Mouse (Mus musculus) 3134 (cell line): ENCODE data around the gene Ctbp2.

Source experiments
- DNase-seq: peaks from one replicate; pipeline ENCODE4 v3.0.0-alpha.2; 2011; ENCODE audit warnings: low spot score; ENCODE audit not compliant: insufficient read length; ENCODE audit errors: extremely low read depth

The Ctbp2 gene

DNA sequence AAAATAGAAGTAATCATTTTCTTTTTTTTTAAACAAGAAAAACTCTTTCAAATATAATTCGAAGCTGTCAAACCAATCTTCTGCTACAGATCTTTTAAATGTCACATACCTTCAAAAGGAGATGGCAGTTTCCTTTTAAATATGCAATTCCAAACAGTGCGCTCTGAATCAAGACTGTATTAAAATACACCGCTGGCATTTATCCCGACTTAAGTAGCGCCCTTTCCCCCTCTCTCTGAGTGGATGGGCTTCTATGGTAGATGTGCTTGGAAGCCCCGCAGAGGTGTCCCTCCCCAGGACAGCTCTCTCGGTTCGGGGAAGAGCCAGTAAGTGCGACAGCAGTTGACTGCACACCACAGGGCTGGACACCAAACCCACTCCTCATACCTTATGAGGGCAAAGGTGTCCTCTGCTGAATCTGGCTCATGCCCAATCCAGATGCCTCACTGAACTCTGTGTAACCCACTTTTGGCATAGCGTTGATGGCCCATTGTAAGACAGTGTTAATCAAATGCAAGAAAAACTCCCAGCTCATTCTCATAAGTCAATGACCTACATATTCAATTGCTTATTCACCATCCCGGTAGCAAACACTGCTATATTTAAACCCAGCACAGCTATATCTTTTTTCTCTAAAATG, 34.4 kb downstream of the Ctbp2 start:
- no peak for DNase-seq

DNA sequence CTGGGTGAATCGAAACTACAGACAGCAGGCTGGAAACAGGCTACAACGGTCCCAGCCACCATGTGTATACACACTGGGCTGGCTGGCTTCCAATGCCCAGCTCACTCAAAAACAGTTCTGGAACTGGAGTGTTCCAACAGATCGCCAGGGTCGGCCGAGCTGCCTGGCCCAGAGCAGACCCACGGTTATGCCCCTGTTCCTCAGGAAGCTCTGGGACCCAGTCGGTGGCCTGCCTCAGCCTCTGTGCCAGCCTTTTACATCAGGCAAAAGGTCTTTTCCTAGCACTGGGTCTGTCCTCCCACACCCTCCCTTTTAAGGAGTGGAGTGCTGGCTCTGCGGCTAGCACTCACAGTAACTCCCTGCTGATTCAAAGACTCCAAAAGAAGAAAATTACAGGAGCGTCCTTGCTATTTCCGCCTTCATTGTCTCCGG, 35.3 kb downstream of the Ctbp2 start:
- peak; percentile 76 for DNase-seq

DNA sequence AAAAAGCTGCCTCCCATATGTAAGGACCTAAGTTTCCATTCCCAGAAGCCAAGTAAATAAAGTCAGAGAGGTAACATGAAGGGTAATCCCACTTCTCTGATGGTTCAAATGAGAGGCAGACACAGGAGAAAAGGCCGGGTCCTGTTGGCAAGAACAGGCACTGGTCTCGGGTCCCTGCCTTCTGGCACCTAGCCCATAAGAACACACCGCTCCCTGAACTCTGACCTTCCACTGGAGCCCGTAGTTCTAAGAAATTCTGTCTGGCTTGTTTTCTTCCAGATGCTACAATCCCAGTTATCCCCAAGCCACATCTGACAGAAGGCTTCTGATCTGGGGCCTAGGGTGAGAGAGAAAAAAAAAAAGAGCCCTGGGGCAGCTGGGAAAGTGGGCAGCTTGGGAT, 35.7 kb downstream of the Ctbp2 start:
- DNase-seq, result no peak

DNA sequence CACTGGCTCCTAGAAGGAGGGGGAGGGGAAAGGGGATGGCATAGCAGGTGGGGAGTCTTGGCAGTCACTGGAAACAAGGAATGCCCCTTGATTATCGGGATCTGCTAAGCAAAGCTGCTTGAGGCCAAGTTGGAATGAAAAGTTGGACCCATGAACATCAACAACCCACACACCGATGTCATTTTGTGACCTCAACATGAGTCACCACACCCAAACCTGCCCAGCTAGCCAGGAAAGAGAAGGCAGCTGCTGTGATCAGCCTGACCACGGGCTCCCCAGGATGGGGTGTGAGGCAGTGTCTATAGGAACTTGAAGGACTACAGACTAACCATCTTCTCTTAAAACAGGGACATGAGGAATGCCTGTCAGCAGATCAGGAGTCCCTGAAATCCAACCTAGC, 38.7 kb downstream of the Ctbp2 start:
- peak; percentile 62 for DNase-seq

DNA sequence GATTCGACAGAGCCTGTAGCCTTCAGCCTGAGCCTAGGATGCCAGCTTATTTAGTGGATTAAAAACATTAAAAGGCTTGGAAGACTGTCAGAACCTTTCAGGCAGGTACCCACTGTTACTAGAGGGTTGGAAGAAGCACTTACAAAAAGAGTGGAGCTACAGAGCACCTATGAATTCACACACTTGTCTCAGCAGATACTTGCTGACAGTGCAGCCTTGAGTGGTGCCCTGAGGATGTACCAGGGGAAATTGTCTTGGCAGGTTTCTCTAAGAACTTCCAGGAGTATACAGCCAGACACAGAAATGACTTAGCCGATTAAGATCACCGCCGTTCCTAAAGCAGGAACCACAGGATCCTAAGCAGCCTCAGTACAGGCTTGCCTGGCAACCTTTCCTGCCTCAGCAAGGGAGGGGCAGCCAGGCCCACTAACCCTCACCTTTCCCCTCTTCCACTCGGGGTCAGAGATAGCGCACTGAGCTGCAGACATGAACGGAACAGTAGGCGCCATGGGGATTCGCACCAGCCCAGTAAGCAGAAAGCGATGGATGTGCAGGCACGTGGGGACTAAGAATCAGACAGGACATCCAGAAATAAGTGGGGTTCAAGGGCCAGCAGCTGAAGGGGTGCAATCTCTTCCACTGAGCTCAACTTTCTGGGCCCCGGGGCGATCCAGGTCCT, 40.1 kb downstream of the Ctbp2 start:
- DNase-seq, result no peak

DNA sequence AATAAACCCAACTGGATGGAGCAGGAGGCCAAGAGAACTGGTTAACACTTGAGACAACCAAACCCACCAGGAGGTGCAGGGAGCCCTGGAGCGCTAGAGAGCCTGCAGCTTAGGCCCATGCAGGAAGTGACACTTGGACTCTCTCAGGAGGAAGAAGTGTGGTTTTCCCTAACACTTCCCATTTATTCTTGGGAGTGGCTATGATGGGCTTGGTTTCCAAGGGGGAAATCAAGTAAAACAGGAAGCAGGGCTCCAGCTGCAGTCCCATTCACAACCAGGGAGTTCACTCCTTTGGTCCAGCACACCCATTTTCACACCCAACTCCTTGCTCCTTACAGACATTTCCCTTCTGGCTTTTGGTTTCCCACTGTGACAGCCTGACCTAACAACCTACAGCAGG, 45.2 kb downstream of the Ctbp2 start:
- no peak for DNase-seq

GRCm38 (mm10) chr7:133074462-133075133, 49.6 kb downstream of the Ctbp2 start:
- no peak for DNase-seq

DNA sequence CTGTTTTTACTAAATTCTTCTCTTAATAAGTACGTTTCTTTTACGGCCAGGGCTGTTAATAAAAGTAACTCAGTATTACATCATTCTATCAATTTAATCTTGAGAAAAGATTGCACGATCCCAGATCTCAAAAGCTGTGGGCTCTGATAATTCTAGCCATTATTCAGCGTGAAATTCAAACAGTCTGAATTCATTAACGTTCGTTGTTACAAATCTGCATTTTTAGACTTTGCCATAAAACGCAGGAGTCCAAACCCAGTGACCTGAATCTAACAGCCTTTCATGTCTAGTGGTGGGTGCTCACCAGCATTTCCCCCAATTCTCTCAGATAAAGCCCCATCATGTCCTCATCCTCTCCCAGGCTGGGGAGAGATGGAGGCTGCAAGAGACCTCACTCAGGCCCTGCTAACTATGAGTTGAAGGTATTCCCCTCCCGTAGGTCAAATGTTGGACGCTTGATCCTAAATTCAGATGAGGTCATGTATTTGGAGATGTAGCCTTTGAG, 51.0 kb downstream of the Ctbp2 start:
- no peak for DNase-seq

GRCm38 (mm10) chr7:133072535-133072934, 51.6 kb downstream of the Ctbp2 start:
- DNase-seq, result no peak

- no peak for DNase-seq
Measured at GRCm38 (mm10) chr7:133067321-133067841, 56.8 kb downstream of the Ctbp2 start.

- DNase-seq, result no peak
Measured at GRCm38 (mm10) chr7:133066776-133067175, 57.4 kb downstream of the Ctbp2 start.

- no peak for DNase-seq
Measured at GRCm38 (mm10) chr7:133062055-133062454, 62.1 kb downstream of the Ctbp2 start.

- DNase-seq, result no peak
Measured at GRCm38 (mm10) chr7:133060170-133060569, 64.0 kb downstream of the Ctbp2 start.

DNA sequence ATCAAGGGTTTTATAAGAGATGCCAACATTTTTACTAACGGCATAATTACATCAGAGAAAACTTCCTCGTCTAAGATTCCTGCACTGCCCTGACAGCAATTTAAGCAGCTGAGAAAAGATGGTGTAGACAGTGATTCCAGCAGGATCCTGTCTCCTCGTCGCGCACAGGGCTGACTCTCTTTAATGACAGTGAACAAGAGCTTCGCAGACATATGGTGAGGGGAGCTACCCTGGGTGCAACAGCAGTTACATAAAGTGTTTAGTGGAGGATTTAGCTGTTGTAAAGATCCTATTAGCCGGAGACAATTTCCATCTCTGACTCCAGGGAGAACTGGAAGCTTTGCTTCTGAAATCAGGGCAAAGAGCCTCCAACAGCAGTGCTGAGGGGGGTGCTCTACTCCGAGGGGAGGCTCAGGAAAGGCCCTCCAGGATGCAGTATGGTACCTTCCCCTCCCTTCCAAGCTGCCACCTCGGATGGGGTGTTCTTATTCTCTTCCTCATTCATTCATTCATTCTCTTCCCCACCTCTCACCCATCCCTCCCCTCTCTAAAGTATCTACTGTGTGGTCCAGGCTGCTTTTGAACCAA, 64.5 kb downstream of the Ctbp2 start:
- no peak for DNase-seq

- DNase-seq, result no peak
Measured at GRCm38 (mm10) chr7:133059150-133059509, 65.0 kb downstream of the Ctbp2 start.

GRCm38 (mm10) chr7:133058496-133059149, 65.5 kb downstream of the Ctbp2 start:
- DNase-seq, result no peak

DNA sequence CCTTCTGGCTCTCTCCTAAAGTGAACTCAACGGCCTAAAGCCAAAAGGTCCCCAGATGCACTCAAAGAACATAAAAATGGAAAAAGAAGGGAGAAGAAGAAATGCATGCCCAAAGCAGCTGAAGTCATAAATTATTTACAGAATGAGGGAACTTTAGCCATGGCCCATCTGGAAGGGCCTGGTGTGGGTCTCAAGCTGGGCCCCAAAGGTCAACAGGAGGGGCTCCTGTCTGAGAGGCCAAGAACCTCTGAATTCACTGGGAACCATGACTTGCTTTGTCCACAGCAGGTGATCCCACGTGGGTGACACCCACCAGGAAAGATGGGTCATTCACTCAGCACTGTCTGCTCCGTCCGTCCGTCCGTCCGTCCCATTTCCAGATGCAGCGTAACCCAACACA, 67.2 kb downstream of the Ctbp2 start:
- no peak for DNase-seq

GRCm38 (mm10) chr7:133054486-133054885, 69.7 kb downstream of the Ctbp2 start:
- no peak for DNase-seq

DNA sequence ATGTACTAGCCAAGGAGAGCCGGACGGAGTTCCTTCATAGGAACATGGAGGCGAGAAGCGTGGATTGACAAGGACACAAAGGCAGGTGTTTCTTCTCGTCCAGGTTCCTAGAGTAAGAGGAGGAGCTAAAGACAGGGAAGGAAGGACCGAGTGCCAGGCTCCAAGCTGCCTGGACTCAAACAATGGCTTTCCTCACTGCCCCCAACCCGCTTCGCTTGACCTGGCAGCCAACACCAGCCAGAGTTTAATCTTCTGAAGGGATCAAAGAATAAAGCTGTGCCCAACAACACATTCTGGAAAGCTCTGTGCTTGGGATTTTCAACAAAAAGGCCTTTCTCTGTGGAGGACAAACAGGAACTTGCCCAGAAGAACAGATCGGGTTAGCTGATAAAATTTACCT, 70.4 kb downstream of the Ctbp2 start:
- no peak for DNase-seq

GRCm38 (mm10) chr7:133052819-133053218, 71.3 kb downstream of the Ctbp2 start:
- no peak for DNase-seq

DNA sequence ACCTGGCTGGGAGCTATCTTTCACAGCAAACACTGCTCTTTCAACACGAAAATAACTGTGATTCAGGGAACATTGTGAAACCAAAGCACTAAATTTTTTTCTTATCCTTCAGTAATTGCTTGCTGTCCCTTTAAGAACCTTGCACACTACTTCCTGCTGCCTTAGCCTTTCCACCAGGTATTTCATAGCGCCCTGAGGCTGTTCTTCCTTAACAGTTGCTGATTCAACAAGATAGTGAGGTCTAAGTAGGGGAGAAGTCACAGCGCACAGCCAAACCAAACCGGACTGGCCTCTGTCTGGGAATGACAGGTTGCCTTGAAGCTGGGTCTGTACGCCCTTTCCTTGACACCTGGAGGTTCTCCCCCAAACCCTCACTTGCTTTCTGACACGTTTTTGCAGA, 73.5 kb downstream of the Ctbp2 start:
- no peak for DNase-seq
